Mouse (Mus musculus) testis, adult 10 weeks (tissue): Measurements from ENCODE around the gene Khdrbs1. TPM values are rescaled to one million over a fixed set of nuclear protein-coding genes. Genes with fewer than 3 reads are reported as not detected.

Experiments
- polyA plus RNA-seq: library from polyadenylated mRNA; stranded (reverse); fragments of 350-450 nt; fragmentation: Illumina TruSeq; extraction: RNeasy Lipid Tissue Mini Kit (QIAGEN cat#74804); gene quantifications from one replicate; pipeline ENCODE4 v1.2.3, GENCODE M21; 2014; ENCODE audit warnings: low read depth, low replicate concordance

The Khdrbs1 gene
- 99.4 TPM for polyA plus RNA-seq

DNA sequence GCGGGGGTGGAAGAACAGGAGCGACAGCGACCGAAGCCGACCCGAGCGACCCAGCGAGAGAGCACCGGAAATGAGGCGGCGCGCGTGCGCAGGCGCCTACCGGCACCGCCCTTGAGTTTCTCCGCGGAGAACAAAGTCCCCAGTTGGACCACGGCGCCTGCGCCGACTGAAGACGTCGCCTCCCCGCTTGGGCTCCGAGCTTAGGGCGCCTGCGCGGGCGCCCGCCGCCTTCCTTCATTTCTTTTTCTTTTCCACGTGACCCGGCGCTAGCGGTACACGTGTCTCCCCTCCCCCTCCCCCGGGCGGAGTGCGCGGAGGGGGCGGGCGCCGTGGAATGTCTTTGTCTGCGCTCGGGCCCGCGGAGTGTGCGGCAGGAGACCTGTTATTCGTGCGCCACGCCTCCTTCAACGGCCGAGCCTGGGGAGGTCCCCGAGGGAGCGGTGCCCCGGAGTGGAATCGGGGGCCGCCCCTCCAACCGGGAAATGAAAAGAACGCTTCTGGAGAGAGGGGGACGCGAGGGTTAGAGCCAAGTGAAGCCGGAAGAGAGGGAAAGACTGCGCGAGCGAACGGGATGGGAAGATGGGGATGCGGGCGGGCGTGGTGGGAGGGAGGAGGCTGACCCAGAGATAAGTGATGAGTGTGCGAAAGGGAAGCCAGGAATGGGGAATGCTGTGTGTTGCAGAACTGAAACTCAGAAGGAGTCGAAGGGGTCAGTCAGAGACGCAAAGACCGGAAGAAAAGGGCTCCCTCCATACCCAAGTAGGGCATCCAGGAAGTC, at the start of gene Khdrbs1:
Gene Khdrbs1, minus strand, starts transcription at position 72 of the 778 bp plus-strand sequence.

DNA sequence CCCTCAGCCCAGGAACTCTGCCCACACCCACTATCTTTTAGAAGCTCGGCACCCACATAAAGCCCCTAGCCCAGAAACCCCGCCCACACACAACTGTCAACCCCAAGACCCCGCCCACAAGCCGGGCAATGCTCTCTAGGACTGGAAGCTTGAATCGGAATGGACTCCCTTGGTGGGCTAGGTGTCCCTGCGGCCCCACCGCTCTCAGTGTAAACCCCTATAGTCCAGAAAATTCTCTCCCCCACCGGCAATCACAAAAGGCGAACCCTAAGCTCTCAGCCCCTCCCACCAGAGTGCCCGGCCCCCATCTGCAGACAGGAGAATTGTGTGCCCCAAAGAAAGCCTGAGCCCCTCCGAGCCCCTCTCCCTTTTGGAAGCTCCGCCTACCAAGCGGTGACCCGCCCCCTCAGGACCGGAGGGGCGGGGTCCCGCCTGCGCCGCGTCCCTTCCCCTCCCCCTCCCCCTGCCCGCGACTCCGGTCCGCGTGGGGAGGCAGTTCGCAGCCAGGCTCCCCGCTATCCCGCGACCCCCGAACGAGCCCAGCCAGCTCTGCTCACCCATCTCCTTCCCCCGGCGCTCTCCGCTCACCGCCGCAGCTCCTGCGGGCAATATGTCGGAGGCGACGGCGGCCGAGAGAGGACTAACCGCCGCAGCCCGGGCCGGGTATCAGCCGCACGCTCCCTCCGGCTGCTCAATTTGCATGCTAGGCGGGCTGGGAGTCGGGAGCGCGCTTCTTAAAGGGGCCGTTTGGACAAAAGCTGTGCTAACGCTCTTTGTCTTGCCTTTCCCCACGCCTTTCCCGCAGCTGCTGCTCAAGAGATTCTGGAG, 45.7 kb downstream of the Khdrbs1 start, which contains the start of gene Tmem39b:
Gene Tmem39b, minus strand, starts transcription at position 681 of the 828 bp plus-strand sequence.

DNA sequence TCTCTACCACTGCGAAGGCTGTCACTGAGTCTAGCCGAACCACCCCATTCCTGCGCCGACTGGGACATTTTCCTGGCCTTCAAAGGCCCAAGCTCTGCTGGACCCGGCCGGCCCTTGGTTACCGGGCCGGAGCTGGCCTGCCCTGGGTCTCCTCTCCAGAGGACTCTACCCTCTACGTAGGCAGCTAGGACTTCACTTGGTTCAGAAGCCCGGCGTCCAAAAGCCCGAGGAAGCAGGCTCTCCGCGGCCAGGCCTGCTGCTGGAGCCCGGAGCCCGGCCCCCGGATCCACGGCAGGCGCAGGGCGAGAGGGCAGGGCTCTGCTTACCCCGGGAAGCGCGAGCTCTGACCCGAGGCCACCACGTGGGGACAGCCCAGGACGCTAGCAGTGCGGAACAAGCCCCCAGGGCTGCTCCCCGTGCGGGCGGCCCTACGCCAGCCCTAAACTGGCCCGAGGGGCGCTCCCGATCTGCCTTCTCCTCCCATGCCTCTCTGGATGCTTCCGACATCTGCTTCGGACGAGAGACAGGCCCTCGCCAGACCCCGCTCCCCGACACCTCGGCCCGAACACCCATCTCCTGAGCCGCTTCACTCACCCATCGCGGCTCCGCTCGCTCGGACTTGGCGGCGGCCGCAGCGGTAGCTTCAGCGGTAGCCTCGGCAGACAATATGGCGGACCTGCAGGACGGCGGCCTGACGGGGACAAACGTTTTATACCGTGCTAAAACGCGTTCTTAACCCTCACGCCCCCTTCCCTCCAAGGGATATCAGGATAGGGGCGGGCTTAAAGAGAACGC, 69.8 kb downstream of the Khdrbs1 start, which contains the start of gene Kpna6:
Gene Kpna6, minus strand, starts transcription at position 685 of the 795 bp plus-strand sequence.

Other genes starting within 250 kb of the Khdrbs1 start
- gene Marcksl1, start 228.7 kb downstream of the Khdrbs1 start, polyA plus RNA-seq = 80.2 TPM
- 125 TPM for gene Hdac1, start 199.6 kb downstream of the Khdrbs1 start, polyA plus RNA-seq
- 0.55 TPM for gene Lck, start 168.7 kb downstream of the Khdrbs1 start, polyA plus RNA-seq
- not detected for gene Fam167b, start 163.8 kb downstream of the Khdrbs1 start, polyA plus RNA-seq
- 18.7 TPM for gene Eif3i, start 141.7 kb downstream of the Khdrbs1 start, polyA plus RNA-seq
- gene Tmem234, start 141.6 kb downstream of the Khdrbs1 start, polyA plus RNA-seq = 20.7 TPM
- not detected for gene Dcdc2b, start 128.0 kb downstream of the Khdrbs1 start, polyA plus RNA-seq
- 11.5 TPM for gene Iqcc, start 123.2 kb downstream of the Khdrbs1 start, polyA plus RNA-seq
- 1.8 TPM for gene Ccdc28b, start 118.4 kb downstream of the Khdrbs1 start, polyA plus RNA-seq
- 6.8 TPM for gene Txlna, start 101.2 kb downstream of the Khdrbs1 start, polyA plus RNA-seq
- gene Kpna6, start 69.5 kb downstream of the Khdrbs1 start, polyA plus RNA-seq = 296 TPM
- gene Tmem39b, start 45.5 kb downstream of the Khdrbs1 start, polyA plus RNA-seq = 5.2 TPM
- gene Ptp4a2, start 68.9 kb upstream of the Khdrbs1 start, polyA plus RNA-seq = 544 TPM
- 0.13 TPM for gene Spocd1, start 186.9 kb upstream of the Khdrbs1 start, polyA plus RNA-seq
- gene Adgrb2, start 242.6 kb upstream of the Khdrbs1 start, polyA plus RNA-seq = not detected